Mouse (Mus musculus) liver, embryonic 14.5 days (tissue): ENCODE data around the gene Mrps12.

Experiments
- CTCF ChIP-seq: IDR thresholded peaks from 2 replicates; pipeline ENCODE4 v1.5.1; 2016; ENCODE audit warnings: antibody characterized with exemption, low read depth, control low read depth
- EP300 ChIP-seq: IDR thresholded peaks from 2 replicates; pipeline ENCODE4 v1.6.1; 2016; ENCODE audit warnings: antibody characterized with exemption, low read depth

DNA sequence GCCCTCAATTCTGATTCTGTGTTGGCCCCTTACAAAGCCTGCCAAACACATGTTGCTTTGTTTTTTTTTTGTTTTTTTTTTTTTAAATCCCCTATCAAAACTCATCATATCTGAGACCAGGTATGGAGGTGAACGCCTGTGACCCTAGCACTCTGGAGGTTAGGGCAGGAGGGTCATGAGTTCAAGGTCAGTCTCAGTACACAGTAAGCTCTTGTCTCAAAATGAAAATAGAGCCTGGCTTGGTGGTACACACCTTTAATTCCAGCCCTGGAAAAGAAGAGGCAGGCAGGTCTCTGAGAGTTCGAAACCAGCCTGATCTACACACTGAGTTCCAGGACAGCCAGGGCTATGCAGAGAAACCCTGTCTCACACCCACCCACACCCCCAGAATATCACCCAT lies 22.0 kb downstream of the Mrps12 start:
- TF ChIP-seq CTCF, result no peak
- no peak for TF ChIP-seq EP300
